Mouse (Mus musculus) megakaryocyte, embryonic 14.5 days (primary cell): ENCODE measurements at regions not wholly inside any gene's neighbourhood (a gene's known extent, or its start where the extent isn't known, plus 50 kb on each side); places are given as distances from the start of the nearest gene placed in this dataset.
"Not testable (repeated sequence)": the region's sequence is repeated elsewhere in the genome, so short reads cannot be mapped to it uniquely, and the experiment has no call there.

Experiments used
- H3K27me3 ChIP-seq: replicated peaks from 2 replicates; pipeline ENCODE3; 2012; ENCODE audit warnings: inconsistent platforms
- H3K36me3 ChIP-seq: replicated peaks from 2 replicates; pipeline ENCODE3; 2012; ENCODE audit warnings: low read length, inconsistent platforms, mixed read lengths
- H3K4me1 ChIP-seq: 2 replicates; pipeline ENCODE4 v1.6.1; 2012; ENCODE audit warnings: inconsistent platforms
- H3K4me3 ChIP-seq: replicated peaks from 2 replicates; pipeline ENCODE3; 2012; ENCODE audit warnings: moderate library complexity, mild to moderate bottlenecking, inconsistent platforms
- H3K9me3 ChIP-seq: 2 replicates; pipeline ENCODE4 v1.6.1; 2012; ENCODE audit warnings: inconsistent platforms
- FLI1 ChIP-seq: IDR thresholded peaks from 2 replicates; pipeline ENCODE4 v1.6.1; 2012; ENCODE audit warnings: low read length, inconsistent platforms, mixed read lengths
- GATA1 ChIP-seq: IDR thresholded peaks from 3 replicates; pipeline ENCODE4 v1.6.1; 2012; ENCODE audit warnings: mixed read lengths, low read length, inconsistent platforms, borderline replicate concordance

DNA sequence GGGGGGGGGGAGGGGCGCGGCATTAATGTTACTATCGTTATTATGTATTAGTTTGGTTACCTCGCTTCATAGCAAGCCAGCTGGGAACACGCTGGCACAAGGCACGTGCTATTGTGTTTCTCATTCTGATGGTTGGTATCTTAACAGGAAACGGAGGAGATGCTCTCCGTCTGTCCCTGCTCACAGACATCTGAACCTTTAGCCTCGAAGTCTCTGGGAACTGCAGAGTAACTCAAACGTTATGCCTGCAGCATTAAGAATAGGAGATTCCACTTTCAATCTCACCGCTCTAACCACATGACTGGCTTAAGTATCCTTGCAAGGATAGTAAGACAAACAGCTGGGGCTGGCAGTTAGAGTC, 80.0 kb downstream of the Nfkbiz start:
- peaks cover 6% of the 10 kb centered on the region for H3K27me3 ChIP-seq
- TF ChIP-seq FLI1 (no peak), GATA1 (no peak)
- no peaks in the 10 kb centered on the region for H3K9me3 ChIP-seq
- peaks cover 33% of the 10 kb centered on the region for H3K4me1 ChIP-seq
- H3K36me3 ChIP-seq, result no peaks in the 10 kb centered on the region
- H3K4me3 ChIP-seq, result no peak overlapping the region

DNA sequence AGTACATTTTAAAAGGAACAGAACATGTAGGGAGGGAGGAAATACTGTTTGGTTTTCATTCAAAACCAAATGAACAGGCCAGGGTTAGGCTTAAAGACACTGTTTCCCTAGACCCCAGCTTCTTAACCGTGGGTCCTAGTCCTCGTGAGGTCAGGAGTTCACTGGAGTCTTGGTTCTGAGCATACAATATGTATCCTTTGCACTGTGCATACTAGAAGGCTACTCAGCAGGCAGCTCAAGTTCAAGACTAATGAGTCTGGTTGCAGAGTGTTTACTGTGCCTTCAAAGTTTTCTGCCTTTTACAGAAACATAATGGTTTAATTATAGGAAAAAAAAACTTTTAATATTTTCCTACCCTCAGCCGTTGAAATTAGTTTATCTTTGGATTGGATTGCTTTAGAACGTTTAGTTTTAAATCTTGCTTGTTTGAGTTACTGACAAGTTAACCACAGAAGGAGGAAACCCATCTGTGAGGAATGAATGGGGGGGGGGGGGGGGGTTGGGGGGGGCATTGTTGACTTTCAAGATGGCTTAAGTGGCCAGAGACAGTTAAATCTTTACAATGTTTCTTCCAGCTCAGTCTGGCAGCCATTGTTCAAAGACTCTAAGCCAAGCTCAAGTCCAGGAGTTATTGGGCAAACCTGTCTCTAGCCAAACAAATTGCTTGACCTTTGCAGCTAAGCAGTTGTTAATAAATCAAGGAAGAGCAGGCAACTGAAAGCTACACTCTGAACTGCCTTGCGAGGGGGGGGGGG, 80.6 kb downstream of the Nfkbiz start:
- H3K9me3 ChIP-seq, result no peaks in the 10 kb centered on the region
- peaks cover 6% of the 10 kb centered on the region for H3K27me3 ChIP-seq
- TF ChIP-seq GATA1 (no peak), FLI1 (no peak)
- no peak overlapping the region for H3K4me3 ChIP-seq
- peaks cover 33% of the 10 kb centered on the region for H3K4me1 ChIP-seq
- no peaks in the 10 kb centered on the region for H3K36me3 ChIP-seq

DNA sequence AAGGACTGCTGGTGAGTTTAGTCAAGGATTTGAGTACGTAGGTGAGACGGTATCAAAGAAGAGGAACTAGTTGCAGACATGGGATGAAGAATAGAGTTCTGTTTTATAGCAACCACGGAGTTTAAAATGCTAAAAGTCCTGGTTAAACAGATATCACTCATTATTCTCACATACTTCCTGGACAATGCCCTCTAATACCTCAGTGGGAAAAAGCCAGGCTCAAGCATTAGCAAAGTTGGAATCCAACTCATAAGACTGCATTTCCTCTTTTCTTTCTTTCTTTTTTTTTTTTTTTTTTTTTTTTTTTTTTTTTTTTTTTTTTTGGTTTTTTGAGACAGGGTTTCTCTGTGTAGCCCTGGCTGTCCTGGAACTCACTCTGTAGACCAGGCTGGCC, 81.3 kb downstream of the Nfkbiz start:
- H3K36me3 ChIP-seq, H3K9me3 ChIP-seq, H3K27me3 ChIP-seq, H3K4me3 ChIP-seq: not testable (repeated sequence)
- H3K4me1 ChIP-seq, result peaks cover 33% of the 10 kb centered on the region

DNA sequence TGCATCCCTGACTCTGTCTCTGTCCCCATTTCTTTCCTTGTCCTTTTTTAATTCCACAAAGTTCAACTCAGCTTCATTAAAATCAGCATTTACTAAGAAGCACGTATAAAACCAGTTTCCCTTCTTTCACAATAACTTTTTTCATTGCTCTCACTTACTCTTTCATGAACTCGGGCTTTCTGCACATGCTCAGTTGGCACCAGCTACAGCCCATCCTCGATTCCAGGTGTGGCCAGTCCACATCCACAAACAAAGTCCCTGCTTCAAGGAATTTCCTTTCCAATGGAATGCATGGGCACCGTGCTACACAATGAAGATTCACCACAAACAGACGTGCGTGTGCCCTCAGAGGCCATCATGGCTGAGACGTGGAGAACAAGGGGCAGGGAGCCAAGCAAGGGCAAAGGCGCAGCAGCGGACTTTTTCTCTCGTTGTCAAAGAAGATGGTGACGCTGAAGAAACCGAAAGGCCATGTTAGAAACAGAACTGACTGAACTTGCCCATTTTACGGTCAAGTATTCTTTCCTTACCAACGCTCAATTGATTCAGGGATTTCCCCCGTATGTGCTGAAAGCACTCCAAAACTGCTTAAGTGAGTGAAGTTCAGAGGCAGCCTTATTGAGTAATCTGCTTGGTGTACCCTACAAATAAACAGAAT, 81.8 kb downstream of the Nfkbiz start:
- H3K36me3 ChIP-seq, result no peaks in the 10 kb centered on the region
- peaks cover 6% of the 10 kb centered on the region for H3K27me3 ChIP-seq
- no peak overlapping the region for H3K4me3 ChIP-seq
- TF ChIP-seq FLI1 (no peak), GATA1 (no peak)
- peaks cover 33% of the 10 kb centered on the region for H3K4me1 ChIP-seq
- no peaks in the 10 kb centered on the region for H3K9me3 ChIP-seq

DNA sequence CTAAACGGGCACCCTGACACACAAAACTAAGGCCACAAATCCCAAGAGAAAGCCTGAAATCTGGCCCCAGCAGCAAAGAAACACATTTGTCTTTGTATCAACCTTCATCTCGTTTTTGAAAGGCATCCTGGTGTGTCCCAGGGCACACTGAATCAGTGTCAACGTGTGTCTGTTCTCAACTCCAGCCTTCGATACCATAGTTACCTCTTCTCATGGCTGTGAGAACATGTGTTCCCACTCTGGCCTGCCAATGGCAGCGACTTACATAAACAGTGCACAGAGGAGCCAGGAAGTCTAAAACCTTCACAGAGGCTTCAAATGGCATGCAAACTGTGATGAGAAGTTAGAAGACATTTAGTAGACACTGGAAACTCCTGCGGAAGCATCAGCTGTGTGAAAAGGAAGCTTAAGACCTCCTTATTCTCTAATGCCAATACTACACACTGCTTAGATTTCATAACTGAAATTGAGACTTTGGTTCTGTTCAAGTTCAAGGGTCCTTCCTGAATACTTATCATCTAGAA, 83.3 kb downstream of the Nfkbiz start:
- Histone ChIP-seq H3K9me3 (no peaks in the 10 kb centered on the region), H3K4me1 (peaks cover 33% of the 10 kb centered on the region), H3K36me3 (no peaks in the 10 kb centered on the region), H3K27me3 (peaks cover 6% of the 10 kb centered on the region), H3K4me3 (no peak overlapping the region)
- TF ChIP-seq GATA1, result no peak
- TF ChIP-seq FLI1, result no peak

DNA sequence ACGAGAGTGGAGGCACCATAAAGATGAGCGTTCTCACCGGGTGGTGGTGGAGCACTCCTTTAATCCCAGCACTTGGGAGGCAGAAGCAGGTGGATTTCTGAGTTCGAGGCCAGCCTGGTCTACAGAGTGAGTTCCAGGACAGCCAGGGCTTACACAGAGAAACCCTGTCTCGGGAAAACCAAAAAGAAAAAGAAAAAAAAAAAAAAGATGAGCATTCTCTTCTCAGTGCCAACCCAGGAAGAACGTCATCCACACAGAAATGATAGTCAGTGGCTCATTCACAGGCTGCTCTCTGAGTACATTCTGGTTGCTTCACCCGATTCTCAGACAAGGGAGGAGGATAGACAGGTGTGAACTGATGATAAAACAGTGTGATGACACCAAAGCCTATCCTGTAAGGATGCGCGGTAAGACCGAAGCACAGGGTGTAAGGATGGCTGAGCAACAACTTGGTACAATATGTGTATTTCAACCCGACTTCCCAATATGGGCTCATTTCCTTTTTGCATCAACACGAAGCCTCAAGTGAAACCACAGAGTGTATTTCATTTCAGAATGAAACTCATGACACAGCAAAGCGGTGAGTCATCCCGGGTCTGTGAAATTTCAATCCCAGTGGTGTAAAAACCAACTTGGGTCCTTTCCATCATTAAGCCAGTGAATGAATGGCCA, 84.5 kb downstream of the Nfkbiz start:
- H3K27me3 ChIP-seq, result no peaks in the 10 kb centered on the region
- H3K36me3 ChIP-seq, result no peaks in the 10 kb centered on the region
- no peaks in the 10 kb centered on the region for H3K9me3 ChIP-seq
- no peak for TF ChIP-seq GATA1
- no peak for TF ChIP-seq FLI1
- H3K4me1 ChIP-seq, result peaks cover 33% of the 10 kb centered on the region
- H3K4me3 ChIP-seq, result peak overlapping the region; percentile 90

DNA sequence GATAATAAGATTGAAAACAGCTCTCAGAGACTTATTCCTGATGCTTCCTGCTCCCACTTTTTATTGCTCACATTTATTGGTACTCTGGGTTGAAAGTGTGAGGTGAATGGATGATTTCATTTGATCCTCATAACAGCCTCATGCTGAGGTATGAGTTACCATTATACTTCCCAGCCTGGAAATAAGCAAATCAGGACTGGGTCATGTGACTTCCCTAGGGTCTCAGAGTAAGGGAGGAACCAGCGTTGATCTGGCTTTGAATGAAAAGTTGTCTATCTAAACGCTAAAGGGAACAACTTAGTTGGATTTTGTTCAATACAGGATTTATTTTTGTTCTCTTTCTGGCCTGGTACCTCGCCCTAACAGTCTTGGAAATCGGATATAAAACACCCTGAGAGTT, 85.3 kb downstream of the Nfkbiz start:
- no peak for TF ChIP-seq FLI1
- no peak for TF ChIP-seq GATA1
- no peaks in the 10 kb centered on the region for H3K9me3 ChIP-seq
- H3K4me1 ChIP-seq, result peaks cover 27% of the 10 kb centered on the region
- H3K4me3 ChIP-seq, result no peak overlapping the region
- H3K27me3 ChIP-seq, result no peaks in the 10 kb centered on the region
- no peaks in the 10 kb centered on the region for H3K36me3 ChIP-seq

DNA sequence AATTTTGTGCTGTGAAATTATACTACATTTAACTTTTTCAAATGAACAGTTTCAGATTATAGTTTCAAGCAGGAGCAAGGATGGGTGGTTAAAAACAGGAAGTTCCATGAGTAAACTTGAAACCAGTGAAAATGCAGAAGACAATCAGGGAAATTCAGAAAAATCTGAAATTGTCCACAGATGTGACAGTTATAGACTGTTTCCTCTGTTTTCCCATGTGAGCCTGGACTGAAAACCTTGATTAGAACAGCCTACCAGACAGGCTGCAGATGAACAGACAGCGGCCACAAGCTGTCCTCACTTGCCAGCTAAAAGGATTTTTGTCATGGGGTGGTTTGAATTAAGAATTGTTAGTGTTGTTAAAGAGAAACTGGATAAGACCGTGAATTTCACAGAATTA, 91.4 kb downstream of the Nfkbiz start:
- TF ChIP-seq FLI1 (no peak), GATA1 (no peak)
- H3K4me1 ChIP-seq, result no peaks in the 10 kb centered on the region
- H3K27me3 ChIP-seq, result no peaks in the 10 kb centered on the region
- H3K36me3 ChIP-seq, result no peaks in the 10 kb centered on the region
- no peaks in the 10 kb centered on the region for H3K9me3 ChIP-seq
- H3K4me3 ChIP-seq, result no peak overlapping the region

DNA sequence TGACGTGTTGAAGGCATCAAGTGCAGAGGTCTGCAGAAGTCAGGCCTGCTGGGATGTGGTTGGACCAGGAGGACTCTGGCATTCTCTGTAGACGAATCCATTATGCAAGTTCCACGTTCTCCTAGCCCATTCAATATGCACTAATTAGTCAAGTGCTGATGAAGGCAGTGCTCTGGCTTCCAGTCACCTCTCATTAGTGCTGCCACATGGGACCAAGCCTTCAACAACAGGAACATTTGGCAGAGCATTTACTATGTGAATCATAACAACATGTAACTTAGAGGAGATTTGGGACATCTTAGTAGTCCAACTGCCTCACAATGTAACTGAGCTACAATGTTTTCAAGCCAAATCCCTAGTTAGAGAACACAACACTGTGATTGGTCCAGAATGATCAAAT, 92.5 kb downstream of the Nfkbiz start:
- Histone ChIP-seq H3K4me3 (no peak overlapping the region), H3K27me3 (no peaks in the 10 kb centered on the region), H3K36me3 (no peaks in the 10 kb centered on the region), H3K4me1 (no peaks in the 10 kb centered on the region), H3K9me3 (no peaks in the 10 kb centered on the region)
- TF ChIP-seq FLI1 (no peak), GATA1 (no peak)

DNA sequence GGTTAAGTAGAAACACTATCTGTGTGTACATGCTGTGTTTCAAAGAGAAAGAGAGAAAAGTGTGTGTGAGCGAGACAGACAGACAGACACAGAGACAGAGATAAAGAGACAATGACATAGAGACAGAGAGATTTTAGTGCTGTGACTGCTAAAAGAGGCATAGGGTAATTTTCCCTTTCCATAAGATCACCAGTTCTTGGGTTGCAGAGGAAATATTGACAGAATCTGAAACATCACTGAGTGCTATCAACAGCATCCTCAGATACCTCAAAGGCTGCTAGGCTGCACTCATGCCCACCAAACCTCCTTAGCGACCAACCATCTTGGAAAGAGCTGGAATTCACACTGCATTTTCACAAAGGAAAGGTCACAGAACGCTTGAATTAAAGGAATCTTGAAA, 93.6 kb downstream of the Nfkbiz start:
- H3K9me3 ChIP-seq, result no peaks in the 10 kb centered on the region
- H3K4me1 ChIP-seq, result no peaks in the 10 kb centered on the region
- no peaks in the 10 kb centered on the region for H3K36me3 ChIP-seq
- no peak for TF ChIP-seq FLI1
- no peak for TF ChIP-seq GATA1
- no peak overlapping the region for H3K4me3 ChIP-seq
- H3K27me3 ChIP-seq, result no peaks in the 10 kb centered on the region
